Mouse (Mus musculus) ovary, postnatal 36 days (tissue): ENCODE data around the gene Dynlrb2.

Source experiments
- DNase-seq: peaks from one replicate; pipeline ENCODE4 v3.0.0; 2022; ENCODE audit warnings: low spot score, mixed read lengths

Dynlrb2 gene

DNA sequence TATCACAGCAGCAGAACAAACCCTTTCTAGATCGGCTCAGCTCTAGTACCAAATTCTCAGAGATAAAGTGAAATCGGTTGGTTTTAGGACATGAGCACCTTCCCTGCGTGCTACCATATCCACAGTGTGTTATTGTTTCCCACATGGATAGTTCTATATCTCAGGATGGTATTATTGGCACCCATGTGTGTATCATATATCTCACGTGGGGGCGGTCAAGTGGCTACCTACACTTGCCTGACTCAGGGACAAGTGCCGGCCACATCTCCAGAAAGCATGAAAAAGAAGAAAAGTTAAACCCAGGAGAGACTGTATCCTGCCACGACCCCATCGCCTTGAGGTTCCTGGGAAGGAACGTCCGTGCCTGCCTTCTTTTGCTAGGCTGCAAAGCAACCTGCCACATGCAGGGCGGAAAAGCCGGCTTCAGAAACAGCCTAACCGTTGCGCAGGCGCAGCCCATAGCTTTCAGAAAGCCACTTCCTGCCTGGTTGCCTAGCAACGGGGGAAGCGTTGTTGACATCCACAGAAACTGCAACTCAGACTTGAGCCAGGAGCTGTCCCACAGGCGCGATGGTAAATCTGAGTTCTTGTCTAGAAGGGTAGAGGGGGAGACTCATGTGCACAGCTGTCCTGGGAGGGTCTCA is at the start of gene Dynlrb2:
TSS of gene Dynlrb2 (plus strand) at position 498 of the 644 bp plus-strand sequence.
- DNase-seq: peak; percentile 87

DNA sequence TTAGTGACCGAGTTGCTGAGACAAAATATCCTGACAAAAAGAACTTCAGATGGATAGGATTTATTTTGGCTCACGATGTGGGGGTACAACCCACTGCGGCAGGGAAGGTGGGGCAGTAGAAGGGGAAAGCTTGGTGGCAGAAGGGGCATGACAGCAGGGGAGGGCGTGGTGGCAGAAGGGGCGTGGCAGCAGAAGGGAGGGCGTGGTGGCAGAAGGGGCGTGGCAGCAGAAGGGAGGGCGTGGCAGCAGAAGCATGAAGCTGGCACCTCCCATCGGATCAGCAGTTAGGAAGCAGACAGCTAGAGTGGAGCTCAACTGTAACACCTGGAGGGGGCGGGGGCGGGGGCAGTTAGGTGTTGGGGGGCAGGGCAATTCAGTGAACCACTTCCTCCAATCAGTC is 46.2 kb upstream of the Dynlrb2 start:
- no peak for DNase-seq

DNA sequence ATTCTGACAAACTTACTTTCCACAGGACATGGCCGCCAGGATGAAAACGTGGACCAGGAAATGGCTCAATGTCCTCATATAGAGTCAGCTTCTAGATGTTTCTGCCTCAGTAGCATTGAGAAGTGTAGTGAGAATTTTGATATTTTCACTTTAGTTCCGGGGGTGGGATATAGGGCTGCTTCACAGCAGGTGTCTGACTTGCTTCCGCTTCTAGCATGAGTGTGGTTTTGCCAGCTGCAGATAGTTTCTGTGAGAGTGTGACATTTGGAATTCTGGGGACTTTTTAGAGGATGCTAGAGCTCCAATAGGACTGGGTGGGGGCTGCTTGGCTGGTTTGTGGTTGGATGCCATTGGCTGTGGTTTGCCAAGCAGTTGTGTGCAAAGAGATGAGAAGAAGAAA is 43.3 kb upstream of the Dynlrb2 start:
- no peak for DNase-seq

DNA sequence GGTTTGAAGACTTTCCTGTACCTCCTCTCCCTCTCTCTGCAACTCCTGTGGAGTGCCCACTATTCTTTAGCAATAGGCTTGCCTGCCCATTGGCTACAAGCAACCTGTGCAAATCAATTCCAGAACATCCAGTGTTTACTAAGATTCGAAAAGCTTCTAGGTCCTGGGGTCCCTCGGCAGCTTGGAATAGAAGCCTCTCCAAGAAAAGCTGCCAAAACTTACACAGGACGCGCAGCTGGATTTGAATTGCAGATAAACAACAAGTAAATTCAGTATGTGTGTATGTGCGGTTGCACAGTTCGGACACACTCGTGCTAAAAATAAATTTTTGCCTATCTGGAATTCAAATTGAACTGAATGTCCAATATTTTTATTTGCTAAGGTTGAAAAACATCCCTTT is 38.2 kb upstream of the Dynlrb2 start:
- DNase-seq: no peak

DNA sequence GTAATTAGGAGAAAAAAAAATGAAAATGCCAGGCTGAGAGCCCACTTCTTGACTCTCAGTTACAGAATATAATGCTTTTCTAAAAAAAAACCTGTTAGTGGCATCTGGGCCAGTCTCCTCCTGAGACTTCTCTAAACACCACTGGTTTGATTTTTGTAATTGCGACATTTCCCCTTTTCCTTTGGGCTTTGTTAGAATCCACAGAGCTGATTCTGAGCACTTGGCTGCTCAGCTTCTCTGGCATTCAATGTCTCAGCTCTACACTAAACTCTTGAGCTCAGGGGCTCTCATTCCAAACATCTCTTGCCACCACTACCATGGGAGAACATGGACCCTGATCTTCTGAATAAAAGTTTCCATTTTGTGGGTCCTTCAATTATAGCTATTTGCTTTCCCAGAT is 37.7 kb upstream of the Dynlrb2 start:
- DNase-seq: no peak

DNA sequence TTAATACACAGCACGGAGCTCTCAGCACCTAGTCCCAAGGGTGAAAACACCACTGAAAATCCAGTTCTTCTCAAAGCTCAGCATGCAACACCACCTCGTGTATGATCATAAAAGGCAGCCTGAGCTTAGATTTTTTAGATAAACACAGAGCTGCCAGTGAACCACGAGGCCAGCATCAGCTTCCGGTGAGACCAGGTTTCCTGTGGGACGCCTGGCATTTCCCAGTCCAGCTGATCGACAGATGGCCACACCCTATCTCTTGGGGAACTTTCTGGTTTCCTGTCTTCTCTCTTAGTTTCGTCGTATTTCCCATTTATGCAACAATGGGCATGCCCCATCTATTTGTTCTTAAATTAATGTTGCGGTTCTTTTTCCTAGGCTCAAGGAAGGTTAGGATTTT is 26.8 kb upstream of the Dynlrb2 start:
- DNase-seq: no peak

DNA sequence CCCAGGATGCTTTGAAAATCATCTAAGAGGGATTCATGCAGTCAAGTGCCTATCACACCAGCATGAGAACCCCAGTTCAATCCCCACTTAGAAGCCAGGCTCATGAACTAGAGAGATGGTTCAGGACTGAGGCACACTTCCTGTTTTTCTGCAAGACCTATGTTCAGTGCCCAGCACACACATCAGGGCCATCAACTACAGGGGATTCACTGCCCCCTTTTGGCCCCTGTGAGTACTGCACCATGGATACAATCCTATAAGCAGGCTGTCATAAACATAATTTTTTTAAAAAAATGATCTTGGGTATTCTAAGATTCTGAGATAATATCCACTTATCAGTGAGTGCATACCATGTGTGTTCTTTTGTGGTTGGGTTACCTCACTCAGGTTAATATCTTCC is 26.1 kb upstream of the Dynlrb2 start:
- DNase-seq: no peak

DNA sequence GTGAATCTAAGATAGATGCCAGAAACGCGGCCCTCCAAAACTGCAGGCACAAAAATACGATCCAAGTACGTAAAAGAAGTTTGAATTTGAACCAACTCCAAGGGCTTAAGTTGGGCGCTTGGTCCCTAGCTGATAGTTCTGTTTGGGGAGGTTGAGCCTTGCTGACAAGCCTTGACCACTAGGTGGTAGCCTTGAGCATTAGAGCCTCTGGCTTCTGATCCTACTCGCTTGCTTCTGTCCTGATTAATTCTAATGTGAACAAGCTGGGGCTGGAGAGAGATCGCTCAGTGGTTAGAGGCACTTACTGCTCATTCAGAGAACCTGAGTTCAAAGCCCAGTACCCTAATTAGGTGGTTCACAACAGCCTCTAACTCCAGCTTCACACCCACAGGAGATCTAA is 23.9 kb upstream of the Dynlrb2 start:
- peak; percentile 29 for DNase-seq

DNA sequence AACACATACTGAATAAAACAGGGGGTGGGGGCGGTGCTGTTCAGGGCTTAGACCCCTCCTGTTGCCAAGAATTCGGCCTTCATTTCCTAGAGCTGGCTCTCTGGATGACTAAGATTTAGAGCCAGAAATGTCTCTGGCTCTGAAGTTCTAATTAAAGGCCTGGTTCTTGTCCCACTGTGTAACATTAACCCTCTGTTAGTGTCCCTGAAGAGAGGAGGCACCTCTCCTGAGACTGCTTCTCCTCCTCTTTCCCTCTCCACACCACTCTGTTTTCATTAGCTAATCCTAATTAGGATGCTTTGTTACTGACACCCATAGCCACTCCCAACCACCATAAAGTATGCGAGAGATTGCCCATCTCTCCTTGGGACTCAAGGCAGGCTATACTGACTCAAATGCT is 22.0 kb upstream of the Dynlrb2 start:
- DNase-seq: no peak

DNA sequence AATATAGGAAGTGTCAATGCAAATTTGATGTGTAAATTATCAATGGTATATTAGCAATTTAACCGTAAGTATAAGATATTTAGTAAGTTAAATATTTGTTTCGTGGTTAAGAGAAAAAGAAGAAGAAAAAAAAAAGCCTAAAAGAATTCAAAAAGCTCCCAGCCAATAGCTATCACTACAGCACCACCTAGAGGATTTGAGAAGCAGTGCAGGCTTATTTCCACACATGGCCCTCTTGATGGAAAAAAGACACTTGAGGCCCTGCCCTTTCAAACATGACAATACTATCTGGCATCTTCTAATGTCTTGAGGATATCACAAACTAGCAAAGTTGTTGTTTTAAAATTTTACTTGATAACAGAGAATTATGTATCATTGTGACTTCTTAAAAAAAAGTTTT is 20.7 kb upstream of the Dynlrb2 start:
- DNase-seq: no peak

DNA sequence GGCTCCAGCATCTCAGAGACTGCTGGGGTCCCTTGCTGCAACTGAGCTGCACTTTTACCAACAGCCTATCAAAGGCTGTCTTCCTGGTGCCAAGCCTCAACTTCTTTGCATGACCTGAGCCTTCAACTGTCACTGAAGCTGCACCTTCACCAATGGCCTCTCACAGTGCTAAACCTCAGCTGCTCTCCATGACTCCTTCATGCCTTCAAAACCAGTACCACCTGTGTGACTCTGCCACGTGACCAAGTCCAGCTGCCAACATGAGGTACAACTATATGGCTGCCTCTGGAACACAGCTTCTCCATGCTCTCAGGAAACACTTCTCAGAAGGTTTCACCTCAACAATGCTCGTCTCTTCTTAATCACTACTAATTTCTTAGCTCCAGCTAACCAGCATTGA is 16.2 kb upstream of the Dynlrb2 start:
- no peak for DNase-seq

DNA sequence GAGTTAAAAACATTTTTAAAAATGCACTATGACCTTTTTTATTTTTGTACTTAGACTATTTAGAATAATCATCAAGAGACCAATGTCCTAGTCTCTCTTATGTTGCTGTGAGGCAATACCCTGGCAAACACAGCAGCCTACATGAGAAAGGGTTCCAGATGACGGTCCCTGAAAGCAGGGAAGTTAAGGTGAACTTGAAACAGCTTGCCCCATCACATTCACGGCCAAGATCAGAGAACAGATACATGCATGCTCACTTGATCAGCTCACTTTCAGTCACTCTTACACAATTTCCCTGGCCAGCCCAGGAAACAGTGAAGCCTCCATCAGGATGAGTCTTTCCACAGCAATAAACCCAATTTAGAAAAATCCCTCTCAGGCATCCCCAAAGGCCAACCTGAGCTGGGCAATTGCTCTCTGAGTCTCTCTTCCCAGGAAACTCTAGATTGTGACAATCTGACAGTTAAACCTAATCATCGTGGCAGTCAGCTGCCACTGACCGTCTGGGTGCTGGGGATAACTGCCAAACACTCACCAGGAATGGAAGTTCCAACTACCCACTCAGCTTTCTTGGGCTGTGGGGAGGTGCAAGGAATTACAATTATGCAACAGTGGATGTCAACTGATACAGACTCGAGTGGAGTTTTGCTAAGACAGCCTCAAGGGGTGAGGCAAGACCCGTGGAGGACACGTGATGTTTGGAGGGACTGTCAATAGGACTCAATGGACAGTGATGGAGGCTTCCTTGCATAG is 4.5 kb upstream of the Dynlrb2 start:
- no peak for DNase-seq

DNA sequence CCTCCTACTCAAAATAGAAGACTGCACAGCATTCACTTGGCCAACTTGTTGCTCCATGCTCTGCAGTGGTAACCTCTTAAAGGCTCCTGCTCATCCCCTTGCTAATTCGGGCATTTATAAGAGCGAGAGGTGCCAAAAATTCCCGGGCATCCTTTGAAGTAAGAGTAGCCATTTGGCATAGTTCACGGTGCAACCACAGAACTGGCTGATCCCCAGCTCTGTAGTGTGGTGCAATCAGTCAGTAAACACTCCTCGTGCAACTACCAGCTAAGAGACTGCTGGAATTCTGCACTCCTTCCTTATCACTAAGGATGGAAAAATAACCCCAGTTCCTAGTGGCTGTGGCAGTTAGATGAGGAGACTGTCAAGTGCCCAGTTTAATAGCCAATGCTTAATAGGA is 3.9 kb downstream of the Dynlrb2 start:
- DNase-seq: peak; percentile 14

DNA sequence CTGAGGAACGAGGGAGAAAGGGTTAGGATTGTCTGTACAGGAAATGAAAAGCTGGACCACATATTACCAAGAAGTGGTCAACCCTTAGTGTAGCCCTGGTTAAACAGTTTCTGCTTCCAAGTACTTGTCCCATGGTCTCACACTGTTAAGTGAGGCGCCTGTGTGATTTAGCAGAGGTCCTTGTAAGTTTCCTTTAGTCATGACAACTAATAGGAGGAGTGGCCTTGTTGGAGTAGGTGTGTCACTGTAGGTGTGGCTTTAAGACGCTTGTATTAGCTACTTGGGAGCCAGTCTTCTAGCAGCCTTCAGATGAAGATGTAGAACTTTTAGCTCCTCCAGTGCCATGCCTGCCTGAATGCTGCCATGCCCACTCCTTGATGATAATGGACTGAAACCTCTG is 4.5 kb downstream of the Dynlrb2 start:
- DNase-seq: no peak

DNA sequence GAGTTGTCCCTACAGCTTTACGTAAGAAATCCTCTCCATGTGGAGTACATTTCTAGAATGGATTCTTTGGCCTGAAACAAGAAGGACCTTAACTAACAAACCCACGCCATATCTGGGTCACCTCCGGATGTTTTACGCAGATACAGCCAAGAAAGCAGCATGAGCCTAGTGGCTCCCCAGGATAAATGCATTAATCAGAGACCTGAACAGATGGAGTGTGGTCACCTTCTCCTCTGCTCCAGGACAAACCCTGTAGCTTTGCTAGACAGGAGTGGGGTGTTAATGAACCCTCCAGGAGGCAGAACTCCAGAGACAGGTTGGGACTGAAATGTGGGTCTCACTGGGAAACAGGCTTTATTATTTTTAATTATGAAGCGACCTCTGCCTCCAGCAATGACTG is 14.9 kb downstream of the Dynlrb2 start:
- DNase-seq: no peak

DNA sequence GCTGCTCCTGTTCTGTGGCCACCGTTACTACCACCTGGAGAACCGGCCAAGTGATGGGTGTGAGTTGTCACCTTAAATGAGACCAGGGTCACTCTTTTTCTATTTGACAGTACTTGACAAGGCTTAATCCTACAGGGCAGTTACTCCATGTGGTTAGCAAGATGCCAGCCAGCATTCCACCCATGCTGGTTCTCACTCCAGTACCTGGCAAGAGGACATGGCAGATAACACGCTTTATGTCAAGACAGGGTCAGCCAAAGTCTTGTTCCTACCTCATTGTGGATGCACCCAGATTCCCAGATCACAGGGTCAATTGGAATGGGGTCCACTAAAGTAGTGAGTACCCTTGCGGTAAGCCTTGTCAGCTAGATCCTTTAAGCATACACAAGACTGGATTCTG is 16.4 kb downstream of the Dynlrb2 start:
- DNase-seq: no peak

DNA sequence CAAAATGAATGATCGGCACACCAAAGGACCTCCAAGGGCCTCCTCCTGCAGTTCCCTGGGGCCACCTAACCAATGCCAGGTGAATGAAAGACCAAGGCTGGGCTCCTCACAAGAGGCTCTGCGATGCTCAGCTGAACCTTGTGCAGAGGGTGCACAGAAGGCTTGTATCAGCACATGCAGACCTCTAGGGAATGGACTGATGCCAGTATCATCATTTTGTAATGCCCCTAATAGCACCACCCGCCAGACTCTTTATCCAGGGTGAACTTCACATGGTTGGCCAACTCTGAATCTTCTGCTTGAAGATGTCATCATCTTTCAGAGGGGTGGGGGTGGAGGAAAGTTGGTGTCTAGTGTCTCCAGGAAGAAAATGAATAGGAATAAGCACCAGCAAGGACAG is 16.9 kb downstream of the Dynlrb2 start:
- DNase-seq: no peak

DNA sequence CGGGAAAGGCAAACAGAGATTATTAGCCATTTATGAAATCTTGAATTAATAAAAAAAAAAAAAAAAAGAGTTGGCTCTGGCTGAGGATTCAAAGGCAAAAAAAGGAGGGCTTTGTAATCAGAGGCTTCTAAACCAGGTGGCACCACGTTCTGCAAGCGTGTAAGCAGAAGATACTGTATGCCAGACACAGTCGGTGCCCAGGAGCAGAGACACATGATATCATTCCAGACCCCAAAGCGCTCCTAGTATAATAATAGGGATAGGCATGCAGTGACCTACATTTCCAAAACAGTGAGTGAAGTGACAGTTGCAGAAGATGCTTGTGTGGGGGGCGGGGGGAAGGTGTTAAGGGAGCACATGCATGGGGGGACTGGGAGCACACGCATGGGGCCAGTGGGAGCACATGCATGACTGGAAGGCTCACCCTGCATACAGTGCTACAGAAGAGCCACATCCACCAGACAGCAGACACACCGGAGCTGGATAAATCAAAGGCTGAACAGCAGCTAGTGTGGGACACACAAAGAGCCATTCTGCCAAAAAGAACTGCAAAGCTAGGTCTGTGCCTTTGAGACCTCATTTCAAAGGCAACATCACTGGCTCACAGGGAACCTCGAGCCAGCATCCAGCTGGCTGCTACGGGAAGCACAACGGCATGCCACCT is 17.5 kb downstream of the Dynlrb2 start:
- DNase-seq: no peak

DNA sequence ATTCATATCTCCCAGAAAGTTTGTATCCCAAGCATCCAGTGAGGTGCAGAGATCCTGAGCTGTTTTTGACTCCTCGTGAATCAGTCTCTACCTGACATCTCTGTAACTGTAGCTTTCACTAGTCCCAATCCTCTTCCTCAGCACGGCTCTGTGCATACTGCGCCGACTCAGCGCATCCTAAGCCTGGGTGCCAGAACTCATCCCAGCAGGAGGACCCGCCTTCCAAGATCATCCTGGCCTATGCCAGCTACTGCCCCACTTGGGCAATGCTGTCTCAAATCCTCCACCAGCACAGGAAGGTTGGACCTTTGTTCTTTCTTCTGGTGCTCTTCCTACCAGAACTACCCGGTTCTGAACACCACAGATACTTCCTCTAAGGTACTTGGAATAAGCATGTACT is 20.1 kb downstream of the Dynlrb2 start:
- DNase-seq: no peak

DNA sequence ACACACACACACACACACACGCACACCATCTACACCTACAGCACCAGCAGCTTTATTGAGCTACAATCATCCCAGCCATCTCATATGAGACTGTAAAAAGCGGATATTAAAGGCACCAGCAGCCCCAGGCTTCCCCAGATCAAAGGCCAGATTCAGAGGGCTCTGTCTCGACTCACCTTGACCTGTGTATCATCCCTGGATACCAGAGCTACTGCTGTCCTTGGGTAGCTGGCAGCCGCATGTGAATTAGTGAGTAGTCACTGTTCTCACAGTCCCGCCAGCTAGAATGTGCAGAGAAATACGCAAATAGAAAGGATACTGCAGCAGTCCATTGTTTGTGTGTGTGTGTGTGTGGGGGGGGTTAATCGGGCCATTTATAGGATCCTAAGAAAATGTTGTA is 24.0 kb downstream of the Dynlrb2 start:
- no peak for DNase-seq

DNA sequence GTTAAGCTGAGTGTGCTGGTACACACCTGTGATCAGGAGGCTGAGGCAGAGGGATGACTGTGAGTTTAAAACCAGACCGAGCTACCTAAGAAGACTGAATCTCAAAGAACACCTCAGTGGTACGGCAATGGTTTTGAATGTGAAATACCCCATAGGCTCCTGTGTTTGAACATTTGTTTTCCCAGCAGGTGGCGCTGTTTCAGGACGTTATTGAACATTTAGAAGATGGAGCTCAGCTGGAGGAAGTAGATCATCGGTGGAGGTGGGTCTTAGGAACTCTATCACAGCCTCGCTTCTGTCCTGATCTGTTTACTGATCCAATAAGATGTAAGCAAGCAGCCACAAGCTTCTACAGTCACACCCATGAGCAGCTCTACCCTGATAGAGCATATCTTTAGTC is 28.3 kb downstream of the Dynlrb2 start:
- no peak for DNase-seq

DNA sequence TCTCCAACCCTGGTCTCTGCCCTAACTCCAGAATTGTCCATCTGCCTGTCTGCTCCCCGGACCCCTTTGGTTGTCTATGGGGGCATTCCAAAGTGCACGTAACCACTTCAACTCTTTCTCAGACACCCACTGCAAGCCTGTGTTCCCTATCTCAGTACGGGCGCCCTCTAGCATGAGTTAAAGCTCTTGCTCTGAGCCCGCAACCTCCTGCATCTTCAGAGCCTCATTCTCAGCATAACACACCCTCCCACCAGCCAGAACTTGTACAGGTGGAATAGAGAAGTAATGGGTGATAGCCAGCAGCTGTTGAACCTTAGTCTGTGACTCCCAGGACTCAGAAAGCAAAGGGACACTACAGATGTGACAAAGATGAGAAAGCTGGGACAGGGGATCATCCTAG is 32.0 kb downstream of the Dynlrb2 start:
- no peak for DNase-seq

DNA sequence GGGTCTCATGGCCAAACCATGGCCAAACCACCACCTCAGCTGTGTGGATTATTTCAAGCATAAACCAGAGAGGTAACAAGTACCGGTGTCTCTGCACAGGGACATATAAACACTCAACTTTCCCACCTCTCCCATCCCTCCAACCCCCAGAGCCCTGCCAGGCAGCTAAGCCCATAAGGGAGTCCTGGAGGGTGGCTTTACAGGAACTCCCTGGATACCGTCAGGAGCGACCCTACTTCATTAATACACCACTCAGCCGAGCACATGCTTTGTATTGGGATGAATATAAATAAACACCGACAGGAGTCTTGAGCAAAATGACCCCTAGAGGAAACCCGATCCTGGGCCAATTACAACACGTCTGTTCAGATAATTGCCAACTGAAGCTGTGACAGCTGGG is 34.0 kb downstream of the Dynlrb2 start:
- no peak for DNase-seq

DNA sequence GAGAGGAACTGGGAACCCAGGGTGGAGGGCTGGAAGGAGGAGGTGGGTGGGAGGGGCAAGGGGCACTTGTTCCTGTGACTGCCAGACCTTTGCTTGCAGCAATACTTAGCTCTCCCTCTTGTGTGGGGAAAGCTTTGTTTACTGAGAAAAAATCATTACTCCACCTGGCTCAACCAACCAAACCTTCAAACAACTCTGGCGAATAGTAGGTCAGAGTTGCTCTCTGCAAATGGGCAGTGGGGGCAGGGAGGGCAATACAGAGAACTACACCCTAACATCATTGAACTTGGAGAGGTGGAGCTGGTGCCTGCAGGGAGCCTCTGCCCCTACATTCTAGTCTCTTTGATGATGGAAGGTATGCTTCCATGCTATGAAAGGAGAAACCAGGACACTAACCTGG is 35.4 kb downstream of the Dynlrb2 start:
- DNase-seq: no peak
